Mouse (Mus musculus): ENCODE data around the gene Lmna. TPM values are rescaled to one million over a fixed set of nuclear protein-coding genes. Genes with fewer than 3 reads are reported as not detected.
A peak's percentile ranks its signal among the peaks of the same experiment; 100 is the strongest.

The Lmna gene
- polyA plus RNA-seq, 1 experiment from 2014 or later = 59.7 TPM

- 77% methylated on average over 4 of the region's 4 CpGs for WGBS
- no peak for ATAC-seq
- Histone ChIP-seq H3K4me3 (ENCODE audit: low read depth, low read length) (no peak overlapping the region), H3K9ac (ENCODE audit: low read depth, low read length) (no peak overlapping the region), H3K9me3 (replicated peaks; ENCODE audit: control insufficient read depth, low read length, poor library complexity, severe bottlenecking) (no peaks in the 10 kb centered on the region), H3K27me3 (ENCODE audit: control insufficient read depth, insufficient read depth, low read depth, low read length) (no peaks in the 10 kb centered on the region), H3K4me2 (ENCODE audit: low read length) (no peak overlapping the region), H3K4me1 (ENCODE audit: control insufficient read depth, insufficient read depth, low read length) (peaks cover 11% of the 10 kb centered on the region), H3K36me3 (ENCODE audit: control insufficient read depth, insufficient read depth, low read length) (no peaks in the 10 kb centered on the region), H3K27ac (ENCODE audit: low read length) (no peak overlapping the region)
Measured at GRCm38 (mm10) chr3:88499580-88499979, 10.2 kb downstream of the Lmna start.

GRCm38 (mm10) chr3:88495741-88496415, 13.9 kb downstream of the Lmna start:
- no peak for ATAC-seq
- no peak overlapping the region for H3K4me2 ChIP-seq (ENCODE audit: low read length)
- no peaks in the 10 kb centered on the region for H3K27me3 ChIP-seq (ENCODE audit: control insufficient read depth, insufficient read depth, low read depth, low read length)
- WGBS = 81% methylated on average over 10 of the region's 10 CpGs
- no peak overlapping the region; the same call in 1 of the 2 replicates for H3K27ac ChIP-seq (ENCODE audit: low read length)
- H3K9me3 ChIP-seq (replicated peaks; ENCODE audit: control insufficient read depth, low read length, poor library complexity, severe bottlenecking) = no peaks in the 10 kb centered on the region
- H3K9ac ChIP-seq (ENCODE audit: low read depth, low read length) = 0 out of 2 replicates have a peak overlapping the region, but pooled peaks have one; percentile 20
- H3K4me1 ChIP-seq (ENCODE audit: control insufficient read depth, insufficient read depth, low read length) = peaks cover 14% of the 10 kb centered on the region
- H3K4me3 ChIP-seq (ENCODE audit: low read depth, low read length) = no peak overlapping the region
- no peaks in the 10 kb centered on the region for H3K36me3 ChIP-seq (ENCODE audit: control insufficient read depth, insufficient read depth, low read length)

DNA sequence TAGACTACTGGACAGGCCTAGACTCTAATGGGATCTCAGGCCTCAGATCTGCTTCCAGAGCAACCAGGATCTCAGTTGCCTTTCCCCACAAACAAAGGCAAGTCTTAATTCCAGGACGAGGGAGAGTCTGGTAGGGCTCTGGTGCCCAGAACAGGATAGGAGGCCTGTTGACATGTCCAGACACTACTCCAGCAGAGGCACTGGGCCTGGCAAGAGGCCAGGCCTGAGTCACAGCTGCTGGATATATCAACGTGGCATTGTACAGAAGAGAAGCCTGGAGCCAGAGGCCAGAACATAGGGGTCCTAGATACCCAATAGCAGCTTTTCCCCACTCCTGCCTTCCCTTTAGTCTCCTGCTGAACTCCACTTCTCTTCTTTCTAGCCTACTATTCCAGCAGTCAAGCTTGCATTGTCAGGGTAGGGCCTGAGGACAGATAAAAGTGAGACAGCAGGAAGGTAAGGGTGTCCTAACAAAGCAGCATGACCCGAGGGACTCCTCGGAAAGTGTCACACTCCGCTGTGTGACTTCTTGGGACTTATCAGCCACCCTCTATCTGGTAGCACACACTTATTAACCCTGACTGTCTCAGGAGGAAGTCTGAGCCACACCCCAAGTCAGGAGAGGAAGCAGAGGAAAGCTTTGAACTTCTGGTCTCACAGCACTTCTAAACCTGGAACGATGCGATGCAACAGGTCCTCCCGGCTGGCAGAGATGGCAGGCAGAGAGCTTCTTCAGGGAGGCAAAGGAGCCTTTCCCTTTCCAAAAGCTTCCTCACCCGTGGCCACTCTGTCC, 14.7 kb downstream of the Lmna start:
- Histone ChIP-seq H3K27ac (ENCODE audit: low read length) (no peak overlapping the region; the same call in 1 of the 2 replicates), H3K9ac (ENCODE audit: low read depth, low read length) (0 out of 2 replicates have a peak overlapping the region, but pooled peaks have one; percentile 4), H3K4me2 (ENCODE audit: low read length) (no peak overlapping the region), H3K36me3 (ENCODE audit: control insufficient read depth, insufficient read depth, low read length) (no peaks in the 10 kb centered on the region), H3K4me1 (ENCODE audit: control insufficient read depth, insufficient read depth, low read length) (peaks cover 10% of the 10 kb centered on the region), H3K27me3 (ENCODE audit: control insufficient read depth, insufficient read depth, low read depth, low read length) (no peaks in the 10 kb centered on the region), H3K9me3 (replicated peaks; ENCODE audit: control insufficient read depth, low read length, poor library complexity, severe bottlenecking) (no peaks in the 10 kb centered on the region), H3K4me3 (ENCODE audit: low read depth, low read length) (no peak overlapping the region)
- no peak for ATAC-seq
- WGBS = 70% methylated on average over 9 of the region's 9 CpGs

DNA sequence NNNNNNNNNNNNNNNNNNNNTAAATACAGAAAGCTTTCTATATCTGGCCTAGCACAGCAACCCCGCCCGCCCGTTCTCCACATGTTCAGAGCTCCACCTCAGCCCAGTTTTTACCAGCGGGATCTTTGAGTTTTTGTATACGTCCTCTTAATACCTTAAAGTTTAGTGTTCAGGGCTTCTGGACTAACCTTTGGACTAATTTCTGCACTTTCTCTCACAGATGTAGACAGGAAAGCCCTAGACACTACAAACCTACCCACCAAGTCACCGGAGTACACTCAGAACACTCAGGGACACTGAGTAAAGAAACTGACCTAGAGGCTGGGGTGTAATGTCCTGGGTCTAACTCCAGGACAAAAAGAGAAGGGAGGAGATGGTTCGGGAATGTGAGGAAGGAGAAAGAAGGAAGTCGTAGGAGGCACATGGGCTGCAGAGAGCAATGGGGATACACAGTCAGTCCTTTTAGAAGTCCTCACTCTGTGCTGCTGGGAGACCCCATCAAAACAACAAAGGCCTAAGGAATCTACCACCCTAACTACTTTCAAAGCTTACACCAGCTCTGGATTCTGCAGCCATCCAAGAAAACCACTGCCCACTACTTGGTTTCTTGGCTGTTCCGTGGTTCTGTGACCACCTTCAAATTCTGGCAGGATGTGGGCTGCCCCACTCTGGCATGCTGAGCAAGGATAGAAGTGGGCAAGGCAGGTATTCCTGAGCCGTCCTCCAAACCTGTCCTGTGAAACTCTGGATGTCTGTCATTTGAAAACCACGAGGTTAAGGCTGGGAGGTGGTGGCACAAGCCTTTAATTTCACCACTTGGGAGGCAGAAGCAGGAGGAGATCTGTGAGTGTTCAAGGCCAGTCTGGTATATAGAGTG, 15.8 kb downstream of the Lmna start:
- no peaks in the 10 kb centered on the region for H3K27me3 ChIP-seq (ENCODE audit: control insufficient read depth, insufficient read depth, low read depth, low read length)
- H3K9me3 ChIP-seq (replicated peaks; ENCODE audit: control insufficient read depth, low read length, poor library complexity, severe bottlenecking) = no peaks in the 10 kb centered on the region
- H3K36me3 ChIP-seq (ENCODE audit: control insufficient read depth, insufficient read depth, low read length) = no peaks in the 10 kb centered on the region
- WGBS = 76% methylated on average over 11 of the region's 11 CpGs
- H3K4me3 ChIP-seq (ENCODE audit: low read depth, low read length) = no peak overlapping the region
- H3K9ac ChIP-seq (ENCODE audit: low read depth, low read length) = no peak overlapping the region
- no peak for ATAC-seq
- H3K27ac ChIP-seq (ENCODE audit: low read length) = no peak overlapping the region
- H3K4me2 ChIP-seq (ENCODE audit: low read length) = no peak overlapping the region
- H3K4me1 ChIP-seq (ENCODE audit: control insufficient read depth, insufficient read depth, low read length) = peaks cover 10% of the 10 kb centered on the region

- 71% methylated on average over 1 of the region's 1 CpGs for WGBS
- peaks cover 20% of the 10 kb centered on the region for H3K36me3 ChIP-seq (ENCODE audit: control insufficient read depth, insufficient read depth, low read length)
- H3K4me3 ChIP-seq (ENCODE audit: low read depth, low read length) = no peak overlapping the region
- no peaks in the 10 kb centered on the region for H3K9me3 ChIP-seq (replicated peaks; ENCODE audit: control insufficient read depth, low read length, poor library complexity, severe bottlenecking)
- peaks cover 7% of the 10 kb centered on the region; the same call in 1 of the 2 replicates for H3K4me1 ChIP-seq (ENCODE audit: control insufficient read depth, insufficient read depth, low read length)
- H3K4me2 ChIP-seq (ENCODE audit: low read length) = no peak overlapping the region
- H3K27me3 ChIP-seq (ENCODE audit: control insufficient read depth, insufficient read depth, low read depth, low read length) = peaks cover 37% of the 10 kb centered on the region
- H3K9ac ChIP-seq (ENCODE audit: low read depth, low read length) = no peak overlapping the region
- no peak for ATAC-seq
- no peak overlapping the region for H3K27ac ChIP-seq (ENCODE audit: low read length)
Measured at GRCm38 (mm10) chr3:88487396-88487795, 22.4 kb downstream of the Lmna start.

DNA sequence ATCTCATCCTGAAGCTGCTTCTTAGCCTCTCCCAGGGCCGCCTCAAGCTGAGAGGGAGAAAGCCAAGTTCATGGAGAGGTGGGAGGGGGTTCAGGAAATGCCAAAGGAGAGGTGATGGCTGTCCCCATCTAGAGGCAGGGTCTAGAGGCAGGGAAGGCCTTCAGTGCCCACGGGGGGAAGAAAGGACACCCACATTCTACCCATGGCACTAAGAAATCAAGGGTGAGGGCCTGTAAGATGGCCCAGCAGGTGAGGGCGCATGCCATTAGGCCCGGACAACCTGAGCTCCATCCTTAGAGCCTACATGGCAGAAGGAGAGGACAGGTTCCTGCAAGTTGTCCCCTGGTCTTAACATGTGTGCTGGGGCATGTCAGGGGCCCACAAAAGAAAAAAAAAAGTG, 22.9 kb downstream of the Lmna start:
- Histone ChIP-seq H3K27me3 (ENCODE audit: control insufficient read depth, insufficient read depth, low read depth, low read length) (peaks cover 38% of the 10 kb centered on the region), H3K27ac (ENCODE audit: low read length) (no peak overlapping the region), H3K9ac (ENCODE audit: low read depth, low read length) (no peak overlapping the region), H3K9me3 (replicated peaks; ENCODE audit: control insufficient read depth, low read length, poor library complexity, severe bottlenecking) (no peaks in the 10 kb centered on the region), H3K4me1 (ENCODE audit: control insufficient read depth, insufficient read depth, low read length) (peaks cover 5% of the 10 kb centered on the region; the same call in 1 of the 2 replicates), H3K4me3 (ENCODE audit: low read depth, low read length) (no peak overlapping the region), H3K4me2 (ENCODE audit: low read length) (no peak overlapping the region), H3K36me3 (ENCODE audit: control insufficient read depth, insufficient read depth, low read length) (peaks cover 20% of the 10 kb centered on the region)
- WGBS = 71% methylated on average over 4 of the region's 4 CpGs
- ATAC-seq = no peak

DNA sequence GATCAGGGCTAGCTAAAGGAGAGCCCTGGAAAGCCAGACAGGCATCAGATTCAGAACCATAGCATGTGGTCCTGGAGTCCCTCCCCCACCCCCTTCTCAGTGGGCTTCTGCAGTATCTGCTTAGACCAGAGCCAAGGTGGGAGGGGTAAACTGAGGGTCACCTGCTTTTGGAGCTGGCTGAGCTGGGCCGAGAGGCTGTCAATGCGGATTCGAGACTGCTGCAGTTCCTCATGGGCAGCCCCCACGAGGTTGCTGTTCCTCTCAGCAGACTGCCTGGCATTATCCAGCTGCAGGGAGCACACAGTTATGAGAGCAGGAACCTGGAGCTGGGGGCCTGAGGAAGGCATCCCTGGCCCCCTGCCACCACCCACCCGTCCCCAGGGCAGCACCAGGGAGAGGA, 23.7 kb downstream of the Lmna start:
- Histone ChIP-seq H3K9me3 (replicated peaks; ENCODE audit: control insufficient read depth, low read length, poor library complexity, severe bottlenecking) (no peaks in the 10 kb centered on the region), H3K27ac (ENCODE audit: low read length) (no peak overlapping the region), H3K4me2 (ENCODE audit: low read length) (no peak overlapping the region), H3K36me3 (ENCODE audit: control insufficient read depth, insufficient read depth, low read length) (peaks cover 20% of the 10 kb centered on the region), H3K27me3 (ENCODE audit: control insufficient read depth, insufficient read depth, low read depth, low read length) (peaks cover 38% of the 10 kb centered on the region), H3K4me1 (ENCODE audit: control insufficient read depth, insufficient read depth, low read length) (peaks cover 5% of the 10 kb centered on the region; the same call in 1 of the 2 replicates), H3K9ac (ENCODE audit: low read depth, low read length) (no peak overlapping the region), H3K4me3 (ENCODE audit: low read depth, low read length) (no peak overlapping the region)
- no peak for ATAC-seq
- 67% methylated on average over 4 of the region's 5 CpGs for WGBS

DNA sequence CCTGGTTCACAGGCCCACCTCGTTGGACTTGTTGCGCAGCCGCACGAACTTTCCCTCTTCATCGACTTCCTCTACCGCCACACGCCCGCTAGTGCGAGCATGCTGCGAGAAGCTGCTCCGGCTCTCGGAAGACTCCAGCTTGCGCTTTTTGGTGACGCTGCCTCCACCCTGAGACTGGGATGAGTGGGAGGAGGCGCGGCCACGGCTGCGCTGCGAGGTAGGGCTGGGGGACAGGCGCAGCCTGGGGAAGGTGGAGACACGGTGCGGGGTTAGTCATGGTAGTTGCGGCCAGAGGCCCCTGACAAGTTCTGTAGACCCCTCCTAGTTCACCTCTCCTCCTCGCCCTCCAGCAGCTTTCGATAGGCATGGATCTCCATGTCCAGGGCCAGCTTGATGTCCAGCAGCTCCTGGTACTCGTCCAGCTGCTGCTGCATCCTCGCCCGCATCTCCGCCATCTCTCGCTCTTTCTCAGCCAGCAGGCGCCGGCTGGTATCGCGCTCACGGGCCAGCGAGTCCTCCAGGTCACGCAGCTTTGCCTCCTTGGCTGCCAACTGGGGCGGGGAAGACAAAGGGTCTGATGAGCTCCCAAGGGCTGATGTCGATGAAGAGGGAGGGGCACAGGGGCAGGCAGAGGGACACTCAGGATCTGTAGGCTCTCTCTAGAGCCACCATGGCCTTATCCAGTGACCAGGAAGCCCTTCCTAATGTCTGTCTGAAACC, 25.0 kb downstream of the Lmna start:
- Histone ChIP-seq H3K4me3 (ENCODE audit: low read depth, low read length) (no peak overlapping the region), H3K4me1 (ENCODE audit: control insufficient read depth, insufficient read depth, low read length) (peaks cover 5% of the 10 kb centered on the region; the same call in 1 of the 2 replicates), H3K27me3 (ENCODE audit: control insufficient read depth, insufficient read depth, low read depth, low read length) (peaks cover 38% of the 10 kb centered on the region), H3K27ac (ENCODE audit: low read length) (no peak overlapping the region), H3K36me3 (ENCODE audit: control insufficient read depth, insufficient read depth, low read length) (peaks cover 20% of the 10 kb centered on the region), H3K4me2 (ENCODE audit: low read length) (peak overlapping the region; percentile 26), H3K9ac (ENCODE audit: low read depth, low read length) (peak overlapping the region; percentile 35), H3K9me3 (replicated peaks; ENCODE audit: control insufficient read depth, low read length, poor library complexity, severe bottlenecking) (no peaks in the 10 kb centered on the region)
- 17% methylated on average over 39 of the region's 39 CpGs for WGBS
- ATAC-seq = no peak
